Comparison of ENCODE assay signal across 7 mouse cellular contexts in genomic region chr4:49522576-49522975, GRCm38 (mm10). TPM values are rescaled to one million over a fixed set of nuclear protein-coding genes. Genes with fewer than 3 reads are reported as not detected.
DNase-seq lines count a peak whose midpoint lies in the region; ATAC-seq lines count a peak whose summit lies in the region.

No protein-coding gene starts in this region.

- peak overlapping the region; percentile 14; the same call in 1 of the 2 replicates for H3K4me3 ChIP-seq in midbrain, embryonic 10.5 days
- no peak overlapping the region for H3K4me3 ChIP-seq in midbrain, embryonic 16.5 days (ENCODE audit: low read depth, low read length)
- H3K4me3 ChIP-seq in embryonic facial prominence, embryonic 15.5 days (replicated peaks): peak overlapping the region; percentile 76

- intact Hi-C loops in heart, postnatal 14 days (cut with DNase I): loop anchor here (5.0 kb wide), 1 partner anchor 105 kb away; no protein-coding TSS in a partner anchor
- intact Hi-C loops in left cerebral cortex, postnatal 25 days (cut with DNase I): loop anchor here (1.0 to 5.0 kb wide), 4 partner anchors 34 to 465 kb away; partner anchors contain the start of genes Plppr1, Rnf20 and Tmem246

- H3K36me3 ChIP-seq in midbrain, embryonic 10.5 days: peaks cover 55% of the 10 kb centered on the region
- peaks cover 12% of the 10 kb centered on the region for H3K36me3 ChIP-seq in midbrain, embryonic 16.5 days (ENCODE audit: control insufficient read depth, insufficient read depth, low read length)
- H3K36me3 ChIP-seq in embryonic facial prominence, embryonic 15.5 days: peaks cover 29% of the 10 kb centered on the region; the same call in 1 of the 2 replicates

- WGBS in midbrain, embryonic 10.5 days: 91% methylated on average over 9 of the region's 9 CpGs
- WGBS in midbrain, embryonic 16.5 days: 83% methylated on average over 9 of the region's 9 CpGs
- 70% methylated on average over 9 of the region's 9 CpGs for WGBS in embryonic facial prominence, embryonic 15.5 days

- no peak for DNase-seq in midbrain, embryonic 10.5 days (ENCODE audit: low spot score)
- peak; percentile 25 to 55 for DNase-seq in heart, postnatal 14 days
- DNase-seq in left cerebral cortex, postnatal 25 days (ENCODE audit: low spot score in 2 of 2): peak; percentile 83 to 96
- peak; percentile 71 for DNase-seq in testis, postnatal 10 days (ENCODE audit: low spot score)

- no peaks in the 10 kb centered on the region for H3K9me3 ChIP-seq in midbrain, embryonic 10.5 days (replicated peaks)
- no peaks in the 10 kb centered on the region; the same call in 1 of the 2 replicates for H3K9me3 ChIP-seq in midbrain, embryonic 16.5 days (replicated peaks; ENCODE audit: control insufficient read depth, low read length, poor library complexity, severe bottlenecking)
- no peaks in the 10 kb centered on the region for H3K9me3 ChIP-seq in embryonic facial prominence, embryonic 15.5 days (replicated peaks)

- H3K27ac ChIP-seq in midbrain, embryonic 10.5 days (replicated peaks): no peak overlapping the region
- H3K27ac ChIP-seq in midbrain, embryonic 16.5 days (ENCODE audit: low read length): no peak overlapping the region
- no peak overlapping the region for H3K27ac ChIP-seq in embryonic facial prominence, embryonic 15.5 days (replicated peaks)

- no peak overlapping the region for H3K9ac ChIP-seq in midbrain, embryonic 16.5 days (ENCODE audit: low read depth, low read length)
- no peak overlapping the region for H3K9ac ChIP-seq in embryonic facial prominence, embryonic 15.5 days

- H3K4me1 ChIP-seq in midbrain, embryonic 10.5 days: peaks cover 29% of the 10 kb centered on the region
- H3K4me1 ChIP-seq in midbrain, embryonic 16.5 days (ENCODE audit: control insufficient read depth, insufficient read depth, low read length): peaks cover 22% of the 10 kb centered on the region
- H3K4me1 ChIP-seq in embryonic facial prominence, embryonic 15.5 days: peaks cover 13% of the 10 kb centered on the region

- no peaks in the 10 kb centered on the region for H3K27me3 ChIP-seq in midbrain, embryonic 10.5 days (ENCODE audit: low read depth, poor library complexity, severe bottlenecking)
- no peaks in the 10 kb centered on the region for H3K27me3 ChIP-seq in midbrain, embryonic 16.5 days (ENCODE audit: control insufficient read depth, insufficient read depth, low read depth, low read length)
- H3K27me3 ChIP-seq in embryonic facial prominence, embryonic 15.5 days: no peaks in the 10 kb centered on the region

- no peak for ATAC-seq in midbrain, embryonic 16.5 days
- no peak for ATAC-seq in embryonic facial prominence, embryonic 15.5 days (ENCODE audit: insufficient number of reproducible peaks, low FRiP score, low TSS enrichment, low read depth)
- no peak for ATAC-seq in monocyte, adult 5-6 weeks (replicated peaks; ENCODE audit: insufficient number of reproducible peaks, low FRiP score, low TSS enrichment, poor library complexity, severe bottlenecking)

- no peak overlapping the region for H3K4me2 ChIP-seq in midbrain, embryonic 16.5 days (ENCODE audit: low read length)
- H3K4me2 ChIP-seq in embryonic facial prominence, embryonic 15.5 days (replicated peaks): no peak overlapping the region

RNA-seq across cellular contexts. Expression of gene Zfp189, which starts 1.6 kb away (rescaled TPM):
- polyA plus RNA-seq in midbrain, embryonic 10.5 days (2016; fragmentation: Nextera tagmentation; extraction: Ambion mirVana): 11.6 and 12.3 TPM in 2 replicates
- polyA plus RNA-seq in midbrain, embryonic 16.5 days (2015; fragmentation: Nextera tagmentation; extraction: Ambion mirVana): 13.0 and 14.7 TPM in 2 replicates
- polyA plus RNA-seq in embryonic facial prominence, embryonic 15.5 days (2015; fragmentation: Nextera tagmentation; extraction: Ambion mirVana): 7.5 TPM in 2 replicates
- total RNA-seq in heart, postnatal 14 days (2021): 1 to 10 TPM; 6.4 to 7.6 TPM
- total RNA-seq in left cerebral cortex, postnatal 25 days (2021): 10 to 100 TPM; 10.3 to 10.5 TPM
- total RNA-seq in monocyte, adult 5-6 weeks (2017): 0.75 to 5.6 TPM (median 3.2 TPM) in 3 replicates

RNA-seq across cellular contexts. Expression of gene Mrpl50, which starts 1.7 kb away (rescaled TPM):
- polyA plus RNA-seq in midbrain, embryonic 10.5 days (2016; fragmentation: Nextera tagmentation; extraction: Ambion mirVana): 85.6 and 86.3 TPM in 2 replicates
- 80.5 and 82.6 TPM in 2 replicates for polyA plus RNA-seq in midbrain, embryonic 16.5 days (2015; fragmentation: Nextera tagmentation; extraction: Ambion mirVana)
- polyA plus RNA-seq in embryonic facial prominence, embryonic 15.5 days (2015; fragmentation: Nextera tagmentation; extraction: Ambion mirVana): 66.4 and 68.9 TPM in 2 replicates
- total RNA-seq in heart, postnatal 14 days (2021): 10 to 100 TPM; 38.8 to 39.1 TPM
- total RNA-seq in left cerebral cortex, postnatal 25 days (2021): 10 to 100 TPM; 28.3 to 31.2 TPM
- total RNA-seq in monocyte, adult 5-6 weeks (2017): 14.9 to 18.6 TPM (median 15.7 TPM) in 3 replicates

RNA-seq across cellular contexts. Expression of gene Baat, which starts 16.2 kb away (rescaled TPM):
- polyA plus RNA-seq in midbrain, embryonic 10.5 days (2016; fragmentation: Nextera tagmentation; extraction: Ambion mirVana): 0.14 and 0.16 TPM in 2 replicates
- 0.18 TPM in 1 of 2 replicates, not detected in the other for polyA plus RNA-seq in midbrain, embryonic 16.5 days (2015; fragmentation: Nextera tagmentation; extraction: Ambion mirVana)
- polyA plus RNA-seq in embryonic facial prominence, embryonic 15.5 days (2015; fragmentation: Nextera tagmentation; extraction: Ambion mirVana): 0.22 TPM in 1 of 2 replicates, not detected in the other
- not detected for total RNA-seq in heart, postnatal 14 days (2021)
- under 1 TPM in 1 of 2 experiments, not detected in 1; 0.16 TPM for total RNA-seq in left cerebral cortex, postnatal 25 days (2021)
- not detected in 3 replicates for total RNA-seq in monocyte, adult 5-6 weeks (2017)

RNA-seq across cellular contexts. Expression of gene Aldob, which starts 26.8 kb away (rescaled TPM):
- polyA plus RNA-seq in midbrain, embryonic 10.5 days (2016; fragmentation: Nextera tagmentation; extraction: Ambion mirVana): not detected in 2 replicates
- 0.31 and 0.44 TPM in 2 replicates for polyA plus RNA-seq in midbrain, embryonic 16.5 days (2015; fragmentation: Nextera tagmentation; extraction: Ambion mirVana)
- polyA plus RNA-seq in embryonic facial prominence, embryonic 15.5 days (2015; fragmentation: Nextera tagmentation; extraction: Ambion mirVana): 0.08 and 0.23 TPM in 2 replicates
- under 1 TPM; 0.10 to 0.17 TPM for total RNA-seq in heart, postnatal 14 days (2021)
- total RNA-seq in left cerebral cortex, postnatal 25 days (2021): 1 to 10 TPM in 1 of 2 experiments, under 1 TPM in 1; 0.96 to 1.3 TPM
- total RNA-seq in monocyte, adult 5-6 weeks (2017): not detected in 3 replicates

RNA-seq across cellular contexts. Expression of gene Acnat1, which starts 48.9 kb away (rescaled TPM):
- polyA plus RNA-seq in midbrain, embryonic 10.5 days (2016; fragmentation: Nextera tagmentation; extraction: Ambion mirVana): not detected in 2 replicates
- not detected in 2 replicates for polyA plus RNA-seq in midbrain, embryonic 16.5 days (2015; fragmentation: Nextera tagmentation; extraction: Ambion mirVana)
- 0.15 and 0.45 TPM in 2 replicates for polyA plus RNA-seq in embryonic facial prominence, embryonic 15.5 days (2015; fragmentation: Nextera tagmentation; extraction: Ambion mirVana)
- total RNA-seq in heart, postnatal 14 days (2021): not detected
- under 1 TPM in 1 of 2 experiments, not detected in 1; 0.37 TPM for total RNA-seq in left cerebral cortex, postnatal 25 days (2021)
- total RNA-seq in monocyte, adult 5-6 weeks (2017): not detected in 3 replicates
